Mouse (Mus musculus) thymus, postnatal 14 days (tissue): ENCODE results near the gene Gm8926.
"Not testable (repeated sequence)": the region's sequence is repeated elsewhere in the genome, so short reads cannot be mapped to it uniquely, and the experiment has no call there.

Experiments
- DNase-seq: peaks from one replicate; pipeline ENCODE4 v3.0.0; 2021

Gene Gm8926

GRCm38 (mm10) chr5:11770248-11770647 is at the start of gene Gm8926:
TSS of gene Gm8926 (plus strand) at chr5:11770548.
- DNase-seq: not testable (repeated sequence)
